Mouse (Mus musculus): ENCODE results near the gene Cdk5r2. TPM values are rescaled to one million over a fixed set of nuclear protein-coding genes. Genes with fewer than 3 reads are reported as not detected.

Cdk5r2 gene
- polyA plus RNA-seq, 2 experiments from 2014 or later: not detected

- no peak for ATAC-seq
These were observed 38.6 kb downstream of the Cdk5r2 start, which contains the start of gene Cryba2 for GRCm38 (mm10) chr1:74893134-74893855. Gene Cryba2 (minus strand): TSS chr1:74893143.

GRCm38 (mm10) chr1:74894966-74895365 is 40.2 kb downstream of the Cdk5r2 start:
- peak; percentile 58 for ATAC-seq

GRCm38 (mm10) chr1:74897976-74898375 is 43.2 kb downstream of the Cdk5r2 start:
- no peak for ATAC-seq

- no peak for ATAC-seq
These were observed 44.1 kb downstream of the Cdk5r2 start for GRCm38 (mm10) chr1:74898656-74899431.

GRCm38 (mm10) chr1:74900341-74901285 is 45.9 kb downstream of the Cdk5r2 start:
- ATAC-seq: no peak

GRCm38 (mm10) chr1:74901686-74902085 is 47.0 kb downstream of the Cdk5r2 start:
- ATAC-seq: no peak

- ATAC-seq: no peak
These were observed 47.5 kb downstream of the Cdk5r2 start for GRCm38 (mm10) chr1:74902191-74902590.

Other genes starting within 250 kb of the Cdk5r2 start
- gene Ttll4, start 193.2 kb upstream of the Cdk5r2 start, polyA plus RNA-seq (2017; shearing (Covaris generic)): 10 to 100 TPM; 12.5 to 17.7 TPM
- gene Cyp27a1, start 141.4 kb upstream of the Cdk5r2 start, polyA plus RNA-seq (2017; shearing (Covaris generic)): not detected
- gene Prkag3, start 105.7 kb upstream of the Cdk5r2 start, polyA plus RNA-seq (2017; shearing (Covaris generic)): not detected
- not detected for gene Wnt6, start 83.0 kb upstream of the Cdk5r2 start, polyA plus RNA-seq (2017; shearing (Covaris generic))
- under 1 TPM; 0.13 to 0.48 TPM for gene Wnt10a, start 63.4 kb upstream of the Cdk5r2 start, polyA plus RNA-seq (2017; shearing (Covaris generic))
- not detected for gene Fev, start 30.5 kb downstream of the Cdk5r2 start, polyA plus RNA-seq (2017; shearing (Covaris generic))
- gene Cryba2, start 38.2 kb downstream of the Cdk5r2 start, polyA plus RNA-seq (2017; shearing (Covaris generic)): not detected
- gene Cfap65, start 80.7 kb downstream of the Cdk5r2 start, polyA plus RNA-seq (2017; shearing (Covaris generic)): not detected
- gene Ihh, start 96.7 kb downstream of the Cdk5r2 start, polyA plus RNA-seq (2017; shearing (Covaris generic)): not detected

Data from CD4-positive, CD25-positive, alpha-beta regulatory T cell, adult 4 months (primary cell).